Mouse (Mus musculus) hindbrain, embryonic 13.5 days (tissue): ENCODE measurements at regions not wholly inside any gene's neighbourhood (a gene's known extent, or its start where the extent isn't known, plus 50 kb on each side); places are given as distances from the start of the nearest gene placed in this dataset.

ENCODE experiments used
- ATAC-seq: fragments of 200-750 bp; cut with Nextera tagmentation; 2 replicates; pipeline ENCODE4 v1.8.0; 2017; ENCODE audit warnings: moderate TSS enrichment; ENCODE audit not compliant: low FRiP score
- H3K27ac ChIP-seq: fragments of 300-500 bp; sonication (generic); 2 replicates; pipeline ENCODE4 v1.5.1; 2015; ENCODE audit warnings: inconsistent platforms, mild to moderate bottlenecking, moderate library complexity
- H3K27me3 ChIP-seq: fragments of 300-500 bp; sonication (generic); 2 replicates; pipeline ENCODE4 v1.6.1; 2015; ENCODE audit warnings: mild to moderate bottlenecking, inconsistent platforms
- H3K36me3 ChIP-seq: fragments of 300-500 bp; sonication (generic); 2 replicates; pipeline ENCODE4 v1.6.1; 2015; ENCODE audit warnings: mild to moderate bottlenecking, inconsistent platforms
- H3K4me1 ChIP-seq: fragments of 300-500 bp; sonication (generic); replicated peaks from 2 replicates; pipeline ENCODE4 v1.6.1; 2015; ENCODE audit warnings: inconsistent platforms
- H3K4me2 ChIP-seq: fragments of 300-500 bp; sonication (generic); 2 replicates; pipeline ENCODE4 v1.6.1; 2015; ENCODE audit warnings: inconsistent platforms, mild to moderate bottlenecking, moderate library complexity
- H3K4me3 ChIP-seq: fragments of 300-500 bp; sonication (generic); 2 replicates; pipeline ENCODE4 v1.5.1; 2015; ENCODE audit warnings: mild to moderate bottlenecking, inconsistent platforms
- H3K9ac ChIP-seq: fragments of 300-500 bp; sonication (generic); 2 replicates; pipeline ENCODE4 v1.6.1; 2015; ENCODE audit warnings: mild to moderate bottlenecking, inconsistent platforms
- H3K9me3 ChIP-seq: fragments of 300-500 bp; sonication (generic); 2 replicates; pipeline ENCODE4 v1.6.1; 2016; ENCODE audit warnings: inconsistent platforms
- WGBS: fragments of 180-500 bp; shearing (Covaris S2); methylation state at CpG from one replicate; pipeline ENCODE4 v1.1.7; 2015; 5-methylcytosine and 5-hydroxymethylcytosine counted together

DNA sequence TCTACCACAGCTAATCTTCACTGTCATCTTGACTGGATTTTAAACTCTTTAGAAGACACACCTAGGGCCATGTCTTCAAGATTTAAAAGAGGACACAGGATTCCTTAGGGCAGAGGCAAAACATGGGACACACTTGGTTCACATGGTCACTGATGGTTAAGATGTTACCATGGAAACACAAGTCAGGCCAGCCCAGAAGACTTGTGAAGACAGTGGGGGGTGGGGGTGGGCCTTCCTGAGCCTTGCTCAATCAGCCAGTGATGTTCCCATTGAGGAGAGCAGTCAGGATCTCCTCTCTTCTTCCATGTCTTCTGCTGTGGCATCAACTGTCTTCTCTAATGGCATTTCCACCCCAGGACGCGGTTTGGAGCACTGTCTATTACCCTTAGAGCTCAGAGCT, 60.5 kb upstream of the Shb start:
- H3K27me3 ChIP-seq: peaks cover 21% of the 10 kb centered on the region
- H3K9me3 ChIP-seq: no peaks in the 10 kb centered on the region
- H3K36me3 ChIP-seq: no peaks in the 10 kb centered on the region
- ATAC-seq: no peak
- H3K4me2 ChIP-seq: no peak overlapping the region
- H3K4me3 ChIP-seq: no peak overlapping the region
- H3K27ac ChIP-seq: no peak overlapping the region
- no peak overlapping the region for H3K9ac ChIP-seq
- 38% methylated on average over 2 of the region's 2 CpGs for WGBS
- H3K4me1 ChIP-seq: peaks cover 11% of the 10 kb centered on the region

DNA sequence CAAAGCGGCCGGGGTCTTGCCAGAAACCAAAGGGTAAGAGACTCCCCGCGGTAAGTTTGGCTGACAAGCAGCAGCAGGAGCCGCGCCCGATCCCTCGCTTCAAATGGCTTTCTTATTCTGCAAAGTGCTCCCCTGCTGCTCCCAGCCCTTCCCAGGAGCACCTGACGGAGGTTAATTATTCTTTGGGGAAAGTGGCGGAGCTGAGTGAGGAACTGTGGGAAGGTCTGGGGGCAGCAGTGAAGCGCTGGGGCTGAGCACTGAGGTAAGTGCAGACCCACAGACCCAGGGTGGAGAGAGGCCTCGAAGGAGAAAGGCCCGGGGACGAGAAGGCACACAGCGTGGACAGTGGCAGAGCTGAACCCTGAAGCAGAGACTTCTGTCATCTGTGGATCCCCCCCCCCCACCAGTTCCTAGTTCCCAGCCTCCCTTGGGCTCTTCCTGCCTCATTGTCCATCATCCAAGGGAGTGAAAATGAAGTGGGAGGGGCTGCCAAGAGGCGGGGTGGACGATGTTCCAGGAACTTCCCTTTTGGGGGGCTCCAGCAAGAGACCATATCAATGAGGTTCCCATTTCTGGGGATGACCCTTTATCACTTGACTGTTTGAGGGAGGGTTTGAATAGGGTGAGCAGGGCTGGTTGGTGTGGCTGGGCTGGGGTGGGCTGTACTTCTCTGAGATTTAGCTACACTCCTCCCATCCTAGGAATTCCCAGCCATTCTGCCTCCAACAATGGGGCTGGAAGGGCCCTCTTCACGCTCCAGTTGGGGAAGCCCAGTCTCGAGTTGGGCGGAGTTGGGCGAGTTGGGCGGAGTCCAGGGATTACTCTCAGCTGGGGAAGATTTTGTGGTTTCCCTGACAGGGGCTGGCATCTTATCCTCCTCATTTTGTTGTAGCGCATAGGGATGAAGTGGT, 59.4 kb upstream of the Shb start:
- no peaks in the 10 kb centered on the region for H3K36me3 ChIP-seq
- H3K27ac ChIP-seq: no peak overlapping the region; the same call in 1 of the 2 replicates
- peak overlapping the region; percentile 49 for H3K4me2 ChIP-seq
- no peaks in the 10 kb centered on the region for H3K9me3 ChIP-seq
- peaks cover 11% of the 10 kb centered on the region for H3K4me1 ChIP-seq
- H3K27me3 ChIP-seq: peaks cover 25% of the 10 kb centered on the region
- 3% methylated on average over 23 of the region's 23 CpGs for WGBS
- peak overlapping the region; percentile 23 for H3K4me3 ChIP-seq
- H3K9ac ChIP-seq: peak overlapping the region; percentile 66
- ATAC-seq: no peak

DNA sequence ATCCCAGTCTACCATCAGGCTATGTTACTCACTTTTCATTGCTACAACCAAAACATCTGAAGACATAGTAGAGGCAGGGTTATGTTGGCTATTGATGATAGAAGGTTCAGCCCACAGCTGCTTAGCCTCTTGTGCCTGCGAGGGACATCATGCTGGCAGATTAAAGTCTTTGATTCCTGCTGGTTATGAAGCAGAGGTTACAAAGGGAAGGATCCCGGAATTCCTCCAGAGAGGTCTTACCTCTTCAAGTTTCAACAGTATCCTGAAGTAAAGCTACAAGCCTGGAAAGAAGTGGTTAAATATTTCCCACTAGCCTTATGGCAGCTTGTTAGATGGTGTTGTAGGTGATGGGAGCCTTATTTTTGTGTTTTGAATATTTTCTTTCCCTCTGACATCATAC, 58.6 kb upstream of the Shb start:
- WGBS: 5% methylated on average over 2 of the region's 2 CpGs
- Histone ChIP-seq H3K4me3 (peak overlapping the region; percentile 23; the same call in 1 of the 2 replicates), H3K9me3 (no peaks in the 10 kb centered on the region), H3K36me3 (no peaks in the 10 kb centered on the region), H3K4me1 (peaks cover 11% of the 10 kb centered on the region), H3K4me2 (peak overlapping the region; percentile 49), H3K27me3 (peaks cover 32% of the 10 kb centered on the region), H3K9ac (no peak overlapping the region), H3K27ac (no peak overlapping the region)
- ATAC-seq: no peak

DNA sequence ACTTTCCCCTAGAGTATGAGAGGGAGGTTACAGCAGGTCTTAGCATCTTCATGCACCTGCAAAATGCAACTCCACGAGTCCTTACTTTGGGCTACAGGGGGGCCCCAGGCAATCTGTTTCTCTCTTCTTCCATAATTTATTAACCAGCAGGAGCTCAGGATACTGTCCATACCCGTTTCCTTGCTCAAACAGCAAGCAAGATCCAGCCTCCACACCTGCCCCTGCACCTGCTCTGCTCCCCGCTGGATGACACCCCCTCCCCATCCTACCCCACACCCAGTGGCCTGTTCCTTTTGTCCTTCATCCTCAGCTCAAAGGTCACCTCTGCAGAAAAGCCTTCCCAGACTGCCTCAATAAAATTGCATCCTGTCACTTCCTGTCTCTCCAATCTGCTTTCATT, 56.1 kb upstream of the Shb start:
- WGBS: 20% methylated on average over 3 of the region's 3 CpGs

DNA sequence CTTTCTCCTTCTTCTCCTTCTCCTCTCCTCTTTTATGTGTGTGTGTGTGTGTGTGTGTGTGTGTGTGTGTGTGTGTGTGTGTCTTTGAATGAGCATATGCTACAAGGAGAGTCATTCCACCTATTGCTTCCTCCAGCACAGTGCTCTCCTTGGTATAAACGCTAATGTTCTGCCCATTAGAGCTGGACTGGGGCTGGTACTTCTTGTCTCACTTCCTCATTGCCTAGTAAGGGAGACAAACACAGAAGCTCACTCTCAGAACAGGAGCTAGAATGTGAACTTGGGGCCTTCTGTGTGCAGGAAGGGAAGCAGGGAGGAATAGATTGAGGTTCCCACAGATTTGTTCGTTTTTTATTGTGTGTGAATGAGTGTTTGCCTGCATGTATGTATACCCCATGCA, 54.9 kb upstream of the Shb start:
- WGBS: 84% methylated on average over 2 of the region's 2 CpGs
- no peak for ATAC-seq
- H3K4me3 ChIP-seq: no peak overlapping the region
- no peak overlapping the region for H3K27ac ChIP-seq
- no peak overlapping the region for H3K4me2 ChIP-seq
- peaks cover 50% of the 10 kb centered on the region for H3K27me3 ChIP-seq
- peaks cover 11% of the 10 kb centered on the region for H3K4me1 ChIP-seq
- no peaks in the 10 kb centered on the region for H3K9me3 ChIP-seq
- H3K36me3 ChIP-seq: no peaks in the 10 kb centered on the region
- no peak overlapping the region for H3K9ac ChIP-seq

More for the DNA sequence above, 56.1 kb upstream of the Shb start:
- Histone ChIP-seq H3K36me3 (no peaks in the 10 kb centered on the region), H3K4me2 (no peak overlapping the region), H3K4me3 (no peak overlapping the region), H3K27me3 (peaks cover 51% of the 10 kb centered on the region), H3K9ac (no peak overlapping the region), H3K27ac (no peak overlapping the region), H3K9me3 (no peaks in the 10 kb centered on the region), H3K4me1 (peaks cover 11% of the 10 kb centered on the region)
- no peak for ATAC-seq

DNA sequence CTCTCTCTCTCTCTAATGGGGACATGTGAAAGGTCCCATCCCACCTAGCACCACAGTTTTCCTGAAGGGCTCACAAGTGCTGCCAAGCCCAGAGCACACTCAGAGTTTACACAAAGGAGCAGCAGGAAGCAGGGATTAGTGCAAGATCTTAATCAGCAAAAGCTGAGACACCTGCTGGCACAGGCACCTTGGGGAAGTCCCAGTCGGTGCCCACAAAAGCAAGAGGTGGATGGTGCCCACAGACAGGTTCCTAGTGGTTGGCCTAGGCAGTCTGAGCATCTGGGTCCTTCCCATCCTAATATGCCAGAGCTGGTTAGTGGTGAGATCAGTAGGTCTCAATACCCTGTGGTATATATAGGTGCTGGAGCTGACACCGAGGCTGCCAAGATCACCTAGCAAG, 54.0 kb upstream of the Shb start:
- no peak overlapping the region for H3K27ac ChIP-seq
- H3K4me1 ChIP-seq: peaks cover 6% of the 10 kb centered on the region
- WGBS: 54% methylated on average over 2 of the region's 2 CpGs
- H3K27me3 ChIP-seq: peaks cover 41% of the 10 kb centered on the region
- H3K4me3 ChIP-seq: no peak overlapping the region
- no peaks in the 10 kb centered on the region for H3K9me3 ChIP-seq
- H3K9ac ChIP-seq: no peak overlapping the region
- ATAC-seq: no peak
- H3K4me2 ChIP-seq: no peak overlapping the region
- no peaks in the 10 kb centered on the region for H3K36me3 ChIP-seq

DNA sequence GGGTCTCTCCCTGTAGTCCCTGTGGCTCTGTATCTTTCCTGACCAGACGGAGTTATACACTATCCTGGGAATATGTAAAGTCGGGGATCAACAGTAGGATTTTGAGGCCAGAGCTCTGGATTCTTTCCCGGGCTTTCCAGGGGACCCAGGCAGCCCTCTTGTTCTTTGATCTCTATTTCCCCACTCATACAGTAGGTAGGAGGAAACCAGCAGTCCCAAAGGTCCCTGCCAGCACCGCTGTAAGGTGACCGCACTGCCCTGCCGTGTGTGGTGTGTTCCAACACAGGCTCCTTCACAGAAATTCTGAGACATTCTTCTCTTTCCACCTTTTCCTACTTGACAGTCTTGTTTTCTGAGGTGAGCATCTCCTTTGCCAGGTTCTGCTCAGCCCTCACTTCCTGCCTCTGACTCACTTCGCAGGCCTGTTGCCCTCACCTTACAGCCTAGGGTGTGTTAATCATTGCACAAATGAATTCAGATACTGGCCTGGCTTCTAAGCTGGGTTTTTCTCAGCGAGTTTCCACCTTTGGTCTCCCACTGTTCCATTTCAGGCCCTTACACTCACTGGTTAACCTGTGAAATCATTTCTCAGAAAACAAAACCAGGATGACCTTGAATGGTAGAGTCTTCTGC, 53.0 kb upstream of the Shb start:
- Histone ChIP-seq H3K27ac (no peak overlapping the region), H3K4me2 (no peak overlapping the region), H3K36me3 (no peaks in the 10 kb centered on the region), H3K9me3 (no peaks in the 10 kb centered on the region), H3K9ac (no peak overlapping the region), H3K4me3 (no peak overlapping the region), H3K27me3 (peaks cover 35% of the 10 kb centered on the region), H3K4me1 (no peaks in the 10 kb centered on the region; the same call in 1 of the 2 replicates)
- WGBS: 56% methylated on average over 8 of the region's 8 CpGs
- no peak for ATAC-seq

DNA sequence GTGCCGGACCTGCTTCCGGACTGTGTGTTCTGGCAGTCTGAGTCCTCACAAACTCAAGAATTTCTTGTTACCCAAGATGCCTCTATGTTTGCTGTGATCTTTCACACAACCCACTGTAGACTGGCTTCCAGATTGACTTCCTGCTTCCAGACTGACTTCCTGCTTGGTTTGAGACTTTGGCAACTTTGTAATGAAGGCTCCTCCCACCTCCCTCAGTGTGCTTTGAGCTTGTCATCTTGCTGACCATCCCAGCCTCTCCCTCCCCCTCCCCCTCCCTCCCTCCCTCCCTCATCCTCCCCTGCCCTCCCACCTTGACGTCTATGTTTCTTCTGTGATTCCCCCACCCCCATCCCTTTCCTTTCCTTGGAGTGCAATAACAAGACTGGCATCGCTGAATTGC, 51.7 kb upstream of the Shb start:
- Histone ChIP-seq H3K27me3 (peaks cover 33% of the 10 kb centered on the region), H3K27ac (no peak overlapping the region), H3K4me1 (peaks cover 2% of the 10 kb centered on the region), H3K36me3 (no peaks in the 10 kb centered on the region), H3K4me3 (no peak overlapping the region), H3K9me3 (no peaks in the 10 kb centered on the region), H3K4me2 (no peak overlapping the region), H3K9ac (no peak overlapping the region)
- 56% methylated on average over 4 of the region's 4 CpGs for WGBS
- ATAC-seq: no peak

DNA sequence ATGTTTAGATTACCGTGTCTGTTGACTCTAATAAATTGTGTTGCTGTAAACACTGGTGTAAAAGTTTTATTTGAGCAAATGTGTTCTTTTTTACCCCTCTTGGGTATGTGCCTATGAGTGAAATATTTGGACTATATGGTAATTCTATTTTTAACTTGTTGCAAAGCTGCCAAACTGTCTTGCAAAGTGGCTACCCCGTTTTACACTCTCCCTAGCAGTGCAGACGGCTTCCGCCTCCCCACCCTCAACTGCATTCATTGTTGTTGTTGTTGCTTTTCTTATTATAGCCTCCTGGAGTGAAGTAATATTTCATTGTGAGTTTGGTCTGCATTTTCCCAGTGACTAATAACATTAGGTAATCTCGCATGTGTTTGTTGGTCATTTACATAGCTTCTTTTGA, 50.2 kb upstream of the Shb start:
- H3K27me3 ChIP-seq: peaks cover 33% of the 10 kb centered on the region
- no peak overlapping the region for H3K9ac ChIP-seq
- H3K4me3 ChIP-seq: no peak overlapping the region
- no peaks in the 10 kb centered on the region for H3K36me3 ChIP-seq
- H3K4me2 ChIP-seq: no peak overlapping the region
- no peak overlapping the region for H3K27ac ChIP-seq
- WGBS: 67% methylated on average over 5 of the region's 5 CpGs
- no peak for ATAC-seq
- peaks cover 14% of the 10 kb centered on the region for H3K4me1 ChIP-seq
- no peaks in the 10 kb centered on the region for H3K9me3 ChIP-seq
